Mouse (Mus musculus) left cerebral cortex, adult 9 months (tissue): ENCODE measurements around the gene Tmem9b.

Source experiments
- DNase-seq, 2 experiments: peaks; one replicate each; pipeline ENCODE4 v3.0.0; 2022; ENCODE audit warnings: low spot score in 2 of 2

Gene Tmem9b

DNA sequence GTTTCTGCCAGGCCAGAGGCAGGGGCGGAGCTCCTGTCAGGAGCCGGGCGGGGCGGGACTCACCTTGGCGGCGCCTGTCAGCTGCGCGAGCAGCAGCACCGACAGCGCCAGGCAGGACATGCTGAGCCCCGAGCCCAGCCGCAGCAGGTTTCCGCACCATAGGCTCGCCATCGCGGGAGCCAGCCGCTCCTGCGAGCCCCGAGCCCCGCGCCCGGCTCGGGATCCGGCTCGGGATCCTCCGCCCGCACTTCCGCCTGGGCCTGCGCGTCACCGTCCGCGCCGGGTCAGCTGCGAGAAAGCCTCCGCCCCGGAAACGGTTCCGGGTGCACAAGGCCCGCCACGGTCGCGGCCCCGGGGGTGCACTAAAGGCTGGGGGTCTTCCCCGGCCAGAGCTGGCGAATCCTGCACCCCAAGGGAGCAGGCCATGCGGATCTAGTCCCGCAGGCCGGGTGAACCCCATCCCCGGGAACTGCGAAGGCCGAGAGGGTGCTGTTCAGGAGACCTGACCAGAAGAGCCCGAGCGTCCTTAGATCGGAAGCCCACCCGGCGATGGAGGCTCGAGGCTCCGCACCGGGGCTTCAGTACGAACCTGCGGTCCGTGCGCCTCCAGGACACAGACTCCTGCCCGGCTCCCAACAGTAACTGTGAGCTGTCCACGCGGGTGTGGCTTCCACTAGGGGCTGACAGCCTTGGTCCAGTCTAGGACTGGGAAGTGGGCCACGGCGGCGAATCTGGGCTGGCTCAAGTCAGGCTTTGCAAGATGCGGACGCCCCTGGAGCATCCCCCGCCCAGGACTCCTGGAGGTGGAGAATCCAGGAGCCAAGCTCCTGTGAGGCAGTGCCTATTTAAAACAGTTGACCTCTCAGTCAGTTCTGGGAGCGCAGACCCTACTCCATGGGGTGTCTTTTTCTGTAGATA lies at the start of gene Tmem9b:
Tmem9b (minus strand) TSS at position 868 of the 918 bp plus-strand sequence.
- peak; percentile 20 to 72 for DNase-seq

DNA sequence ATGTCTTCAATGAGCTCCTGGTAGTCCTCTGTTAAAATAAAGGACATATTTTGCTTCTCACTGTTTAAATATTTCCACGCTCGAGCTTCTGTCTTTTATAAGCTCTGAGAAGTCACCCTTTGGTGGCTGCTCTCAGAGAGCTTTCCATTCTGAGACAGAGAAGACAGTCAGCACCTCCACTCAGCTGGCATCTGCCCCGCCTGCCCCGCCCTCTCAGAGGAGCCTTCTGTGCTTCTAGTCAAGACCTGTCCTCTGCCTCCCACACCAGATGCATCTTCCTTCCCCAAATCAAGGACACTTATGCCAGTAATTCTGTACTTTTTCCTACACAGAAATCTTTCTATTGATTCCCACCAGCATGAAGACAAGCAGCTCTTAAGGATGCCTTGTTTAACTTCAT lies 48.0 kb upstream of the Tmem9b start:
- peak in 1 of 2 experiments; percentile 36 for DNase-seq

DNA sequence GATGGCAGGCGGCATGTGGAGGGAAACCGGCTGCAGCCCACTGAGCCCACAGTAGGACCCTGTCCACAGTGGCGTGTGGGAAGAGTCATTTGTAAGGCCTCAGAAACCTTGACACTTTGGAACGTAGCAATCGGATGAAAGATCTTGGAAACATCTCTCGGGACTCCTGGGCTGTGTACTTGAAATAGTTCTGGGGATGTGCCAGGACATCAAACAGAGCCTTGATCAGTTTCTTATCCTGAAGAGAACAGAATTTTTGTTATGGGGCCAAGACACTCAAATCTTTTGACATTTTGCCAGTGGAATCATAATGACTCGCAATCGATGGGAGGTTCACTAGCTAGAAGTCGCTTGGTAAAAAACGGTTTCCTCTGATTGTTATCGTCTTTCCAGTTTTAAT lies 46.5 kb upstream of the Tmem9b start:
- DNase-seq = no peak

DNA sequence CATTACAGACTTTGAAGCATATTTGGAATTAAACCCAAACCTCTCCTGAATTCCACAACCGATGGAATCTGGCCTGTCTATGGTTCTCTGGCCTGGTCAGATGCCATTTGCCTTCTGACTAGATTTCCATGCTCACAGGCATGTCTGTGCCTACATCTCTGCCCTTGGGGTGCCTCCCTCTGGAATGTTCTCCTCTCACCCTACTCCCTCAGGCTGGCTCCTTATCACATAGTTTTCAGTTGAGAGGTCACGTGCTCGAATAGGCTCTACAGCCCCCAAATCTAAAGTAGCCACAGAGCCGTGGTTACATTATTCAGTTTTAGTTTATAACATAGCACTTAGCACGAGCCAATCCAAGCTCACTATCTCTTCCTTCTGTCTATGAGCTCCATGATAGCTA lies 42.9 kb upstream of the Tmem9b start:
- DNase-seq = no peak

DNA sequence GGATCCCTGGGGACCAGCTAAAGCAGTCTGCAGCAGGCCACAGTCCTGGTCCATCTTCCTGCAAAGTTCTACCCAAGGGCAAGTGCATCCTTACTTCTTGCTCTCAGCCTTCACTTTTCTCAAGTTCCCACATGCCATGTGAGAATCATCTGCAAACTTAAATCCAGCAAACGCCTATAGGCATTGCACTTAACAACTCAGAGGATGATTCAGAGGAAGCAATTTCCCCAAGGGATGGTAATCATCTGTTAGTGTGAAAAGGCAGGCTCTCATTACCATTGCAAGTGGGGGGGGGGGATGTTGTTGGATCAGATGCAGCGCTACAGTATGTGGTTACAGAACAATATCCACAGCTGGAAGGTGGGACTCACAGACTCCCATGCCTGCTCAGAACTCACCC lies 41.9 kb upstream of the Tmem9b start:
- no peak for DNase-seq

DNA sequence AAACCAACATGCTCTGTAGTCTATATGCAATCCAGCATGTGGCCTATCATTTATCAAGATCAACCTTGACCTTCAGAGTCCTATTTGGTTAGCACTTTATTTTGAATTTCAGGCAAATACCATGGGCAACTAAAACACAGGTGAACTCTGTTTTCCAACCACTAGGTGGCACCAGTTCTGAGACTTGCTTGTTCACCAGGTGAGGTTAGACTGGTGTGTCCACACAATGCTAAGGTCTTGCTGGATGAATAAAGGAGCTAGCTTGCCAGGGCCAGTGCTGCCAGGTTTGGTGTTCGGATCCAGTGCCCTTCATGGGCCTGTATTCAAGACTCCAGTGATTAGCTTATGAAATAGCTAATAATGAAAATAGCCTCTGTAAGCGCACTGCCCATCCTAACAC lies 40.1 kb upstream of the Tmem9b start:
- peak in 1 of 2 experiments; percentile 74 for DNase-seq

DNA sequence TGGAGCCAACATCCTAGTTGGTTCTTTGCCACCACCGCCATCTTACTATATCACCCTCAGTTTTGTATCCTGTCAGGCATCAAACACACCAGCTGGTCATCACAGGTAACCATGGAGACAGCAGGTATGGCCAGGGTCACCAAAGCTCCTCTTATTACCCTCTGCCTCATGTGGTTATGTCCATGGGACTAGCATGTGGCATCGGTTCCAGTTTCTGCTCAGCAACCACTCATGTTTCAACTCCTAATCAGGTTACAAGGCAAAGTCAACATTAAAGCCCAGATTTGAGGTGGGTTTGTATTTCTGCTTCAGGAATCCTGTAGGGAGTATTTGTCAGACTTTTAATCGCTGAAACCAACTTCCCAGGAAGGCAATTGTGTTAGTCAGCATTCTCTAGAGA lies 38.1 kb upstream of the Tmem9b start:
- no peak for DNase-seq

DNA sequence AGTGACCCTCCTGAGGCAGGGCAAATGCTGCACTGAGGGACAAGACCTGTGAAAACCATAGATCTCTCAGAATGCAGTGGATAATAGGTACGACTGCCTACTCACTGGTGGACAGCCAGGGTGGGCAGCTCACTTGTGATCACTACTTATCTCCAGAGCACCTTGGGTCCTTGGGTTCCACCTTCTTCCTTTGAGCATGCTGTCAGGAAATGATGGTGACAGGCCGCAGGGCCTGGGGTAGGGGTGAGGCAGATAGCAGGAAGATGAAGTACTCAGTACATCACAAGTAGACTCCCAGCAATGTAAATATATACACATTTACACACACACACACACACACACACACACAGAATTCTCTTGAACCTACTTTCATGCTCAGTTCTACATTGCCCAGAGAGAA lies 35.2 kb upstream of the Tmem9b start:
- DNase-seq = no peak

DNA sequence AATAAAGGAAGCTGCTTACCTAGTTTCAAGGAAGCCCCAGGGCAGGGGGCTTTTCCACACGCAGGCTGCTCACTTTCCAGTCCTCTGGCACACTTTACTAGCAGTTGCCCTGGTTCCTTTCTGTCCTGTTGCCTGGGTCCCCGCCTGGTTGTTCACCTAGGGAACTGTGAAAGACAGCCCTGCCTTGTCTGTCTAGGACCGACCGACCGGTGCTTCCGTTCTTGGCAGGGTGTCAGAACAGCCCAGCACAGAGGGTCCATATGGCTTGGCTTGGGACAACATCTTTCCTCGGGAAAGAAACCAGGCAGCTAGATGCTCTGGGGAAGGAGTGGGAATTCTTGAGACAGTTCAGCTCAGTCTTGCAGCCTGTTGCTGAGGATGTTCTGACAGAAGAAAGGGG lies 30.6 kb upstream of the Tmem9b start:
- no peak for DNase-seq

DNA sequence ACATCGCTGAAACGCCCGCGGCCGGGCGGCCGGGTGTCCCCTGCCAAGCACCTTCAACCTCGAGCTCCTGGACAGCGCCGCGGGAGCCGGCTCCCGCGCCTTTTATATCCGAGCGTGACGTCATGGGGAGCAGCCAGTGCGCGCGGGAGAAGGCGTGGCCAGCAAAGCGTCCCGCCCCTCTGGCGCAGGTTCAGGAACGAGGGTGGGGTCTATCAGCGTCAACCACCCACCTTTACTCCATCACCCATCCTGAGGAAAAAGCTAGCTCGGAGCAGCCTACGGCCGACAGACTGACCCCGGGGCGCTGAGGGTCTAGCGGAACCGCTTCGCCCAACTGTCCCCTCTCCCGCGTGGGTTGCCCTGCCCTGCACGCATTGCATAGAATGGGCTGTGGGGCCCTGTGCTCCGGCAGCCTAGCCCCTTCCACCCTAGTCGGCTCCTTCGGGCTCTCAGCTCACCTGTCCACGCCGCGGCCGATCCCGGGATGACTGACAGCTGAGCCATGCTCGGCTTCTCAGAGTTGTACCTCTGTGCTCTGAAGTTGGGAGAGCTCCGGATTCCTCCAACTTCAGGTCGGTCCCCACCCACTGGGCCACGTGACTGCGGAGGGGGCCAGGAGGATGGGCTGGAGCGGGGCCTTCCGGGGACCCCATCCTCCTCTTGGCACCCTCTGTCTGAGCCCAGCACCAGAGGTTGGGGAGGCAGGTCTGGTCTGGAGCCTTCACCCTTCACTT lies 29.0 kb upstream of the Tmem9b start, which contains the start of gene Nrip3:
Nrip3 (minus strand) TSS at position 556 of the 734 bp plus-strand sequence.
- peak; percentile 30 to 61 for DNase-seq

DNA sequence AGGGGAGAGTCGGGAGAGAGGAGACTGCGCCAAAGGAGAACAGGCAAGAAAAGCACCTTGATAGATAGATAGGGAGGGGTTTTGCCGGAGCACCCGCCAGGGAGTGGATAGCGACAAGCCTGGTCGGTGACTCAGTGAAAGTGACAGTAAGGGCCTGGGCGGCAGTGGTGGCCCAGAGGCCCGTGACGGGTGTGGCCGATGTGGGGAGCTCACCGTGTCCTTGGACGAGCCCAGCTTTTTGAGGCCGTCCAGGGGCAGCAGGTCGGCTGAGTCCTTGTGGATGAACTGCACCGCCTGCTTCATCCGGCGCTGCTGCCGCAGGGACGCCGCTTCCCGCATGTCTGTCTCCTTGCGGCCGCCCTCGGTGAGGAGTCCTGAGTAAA lies 28.4 kb upstream of the Tmem9b start:
- no peak for DNase-seq

DNA sequence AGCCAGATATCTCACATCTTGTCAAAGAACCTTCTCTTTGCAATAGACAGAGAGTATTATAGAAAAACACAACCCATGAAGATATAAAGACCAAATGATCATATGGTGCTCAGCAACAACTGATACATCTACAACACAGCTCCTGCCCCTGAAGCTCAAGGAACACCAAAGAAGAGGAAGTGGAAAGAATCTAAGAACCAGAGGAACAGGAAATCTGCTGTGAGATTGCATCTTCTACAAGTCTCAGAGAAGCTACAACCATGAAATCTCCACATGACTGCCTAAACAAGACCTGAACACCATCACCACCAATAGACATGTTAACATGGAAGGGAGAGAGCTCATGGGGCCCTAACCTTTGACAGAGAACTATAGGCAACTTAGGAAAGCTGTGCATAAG lies 19.6 kb upstream of the Tmem9b start:
- no peak for DNase-seq

DNA sequence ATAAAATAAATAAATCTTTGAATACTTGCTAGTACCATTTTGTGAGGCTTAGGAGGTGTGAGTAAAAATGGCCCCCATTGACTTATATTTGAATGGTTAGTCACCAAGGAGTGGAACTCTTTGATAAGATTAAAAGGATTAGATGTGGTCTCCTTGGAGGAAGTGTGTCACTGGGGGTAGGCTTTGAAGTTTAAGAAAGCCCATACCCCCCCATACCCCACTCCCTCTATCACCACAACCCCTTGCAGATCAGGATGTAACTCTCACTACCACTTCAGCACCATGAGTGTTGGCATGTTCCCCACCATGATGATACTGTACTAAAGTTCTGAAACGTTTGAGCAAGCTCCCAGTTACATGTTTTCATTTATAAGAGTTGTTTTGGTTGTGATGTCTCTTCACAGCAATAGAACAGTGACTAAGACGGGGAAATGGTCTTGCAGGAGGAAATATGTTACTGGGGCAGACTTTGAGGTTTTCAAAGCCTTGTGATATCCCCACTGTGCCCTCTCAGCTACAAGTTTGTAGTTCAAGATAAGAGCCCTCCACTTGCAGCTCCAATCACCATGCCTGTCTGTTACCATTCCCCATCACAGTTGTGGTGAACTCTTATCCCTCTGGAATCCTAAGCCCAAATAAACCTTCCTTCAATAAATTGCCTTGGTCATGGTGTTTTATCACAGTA lies 16.2 kb upstream of the Tmem9b start:
- no peak for DNase-seq

DNA sequence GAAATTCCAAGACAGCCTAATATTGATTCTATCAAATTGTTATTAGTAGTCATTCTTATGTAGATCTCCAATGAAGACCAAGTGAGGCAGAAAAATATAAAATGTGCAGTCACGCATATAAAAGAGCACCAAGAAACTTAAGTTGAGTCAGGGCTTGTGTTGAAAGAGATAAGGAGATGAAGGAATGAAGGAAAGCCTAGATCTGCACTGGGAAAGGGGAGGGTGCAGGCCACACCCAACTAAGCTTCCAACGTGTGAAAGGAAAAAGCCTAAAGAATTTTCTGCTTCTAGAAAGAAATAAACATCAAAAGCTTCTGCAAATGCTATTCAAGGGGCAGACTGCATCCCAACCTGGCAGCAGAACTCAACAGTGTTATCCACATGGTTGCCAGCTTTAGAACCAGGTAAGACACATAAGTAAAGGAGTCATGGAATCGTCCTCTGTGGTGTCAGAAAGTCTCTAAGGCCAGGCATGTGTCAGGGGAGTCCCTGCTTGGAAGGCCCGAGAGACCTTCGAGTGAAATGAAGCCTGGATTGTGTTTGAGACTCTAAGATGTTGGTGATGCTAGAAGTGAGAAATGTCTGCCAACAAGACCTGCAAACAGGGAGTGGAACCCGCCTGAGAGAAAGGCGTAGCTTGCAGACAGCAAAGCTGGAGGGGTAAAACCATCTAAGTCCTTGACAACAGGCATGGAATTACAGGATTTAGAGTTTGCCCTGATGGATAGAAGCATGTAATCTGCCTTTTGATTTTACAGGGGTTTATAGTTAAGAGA lies 15.1 kb upstream of the Tmem9b start:
- DNase-seq = no peak

DNA sequence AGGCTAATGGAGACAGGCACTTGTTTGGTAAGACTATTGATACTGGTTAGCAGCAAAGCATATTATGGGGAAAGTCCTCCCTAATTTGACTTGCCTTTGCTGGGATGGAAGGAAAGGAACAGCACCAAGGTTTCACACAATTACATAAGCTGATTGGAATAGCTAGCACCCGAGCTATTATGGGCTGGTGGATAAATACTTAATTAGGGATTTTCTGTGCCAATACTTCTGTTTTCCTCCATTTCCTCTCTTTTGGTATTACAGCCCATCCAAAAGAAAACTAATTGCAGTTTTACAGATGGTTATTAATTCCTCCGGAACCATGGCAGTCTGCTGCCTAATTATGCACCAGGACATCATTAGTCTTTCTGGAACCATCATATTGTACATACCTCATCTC lies 11.3 kb upstream of the Tmem9b start:
- DNase-seq = no peak

DNA sequence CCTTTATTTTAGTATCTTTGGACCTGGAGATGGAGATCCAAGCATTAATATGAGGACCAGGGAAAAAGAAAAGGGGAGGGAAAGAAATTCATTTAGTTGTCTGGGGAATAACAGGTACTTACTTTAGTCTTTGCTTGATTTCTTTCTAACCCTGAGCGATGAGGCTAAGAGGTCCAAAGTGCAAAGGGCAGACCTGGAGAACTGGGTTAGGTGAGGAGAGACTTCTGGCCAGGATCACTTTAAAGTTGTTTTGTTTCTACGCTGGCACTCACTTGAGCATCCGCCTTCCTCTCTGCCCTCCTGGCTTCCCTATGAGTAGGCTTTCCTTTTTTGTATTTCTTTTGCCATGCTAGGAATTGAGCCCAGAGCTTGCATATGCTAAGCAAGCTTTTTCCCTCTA lies 3.6 kb upstream of the Tmem9b start:
- DNase-seq = no peak

DNA sequence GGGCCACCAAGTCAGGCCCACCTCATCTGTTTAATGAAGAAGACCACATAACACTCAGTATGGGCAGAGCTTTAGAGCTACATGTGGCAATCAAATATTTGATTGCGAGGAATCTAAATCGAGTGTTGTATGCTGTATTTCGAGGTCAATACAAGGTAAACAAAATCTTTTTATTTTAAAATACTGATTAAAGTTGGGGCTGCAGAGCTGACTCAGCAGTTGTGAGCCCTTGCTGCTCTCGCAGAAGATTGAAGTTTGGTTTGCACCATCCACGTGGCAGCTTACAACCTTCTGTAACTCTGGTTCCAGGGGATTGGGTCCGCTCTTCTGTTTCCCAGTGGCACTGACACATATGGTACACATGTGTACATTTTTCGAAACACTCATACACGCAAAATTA lies 1.4 kb upstream of the Tmem9b start:
- DNase-seq = no peak

DNA sequence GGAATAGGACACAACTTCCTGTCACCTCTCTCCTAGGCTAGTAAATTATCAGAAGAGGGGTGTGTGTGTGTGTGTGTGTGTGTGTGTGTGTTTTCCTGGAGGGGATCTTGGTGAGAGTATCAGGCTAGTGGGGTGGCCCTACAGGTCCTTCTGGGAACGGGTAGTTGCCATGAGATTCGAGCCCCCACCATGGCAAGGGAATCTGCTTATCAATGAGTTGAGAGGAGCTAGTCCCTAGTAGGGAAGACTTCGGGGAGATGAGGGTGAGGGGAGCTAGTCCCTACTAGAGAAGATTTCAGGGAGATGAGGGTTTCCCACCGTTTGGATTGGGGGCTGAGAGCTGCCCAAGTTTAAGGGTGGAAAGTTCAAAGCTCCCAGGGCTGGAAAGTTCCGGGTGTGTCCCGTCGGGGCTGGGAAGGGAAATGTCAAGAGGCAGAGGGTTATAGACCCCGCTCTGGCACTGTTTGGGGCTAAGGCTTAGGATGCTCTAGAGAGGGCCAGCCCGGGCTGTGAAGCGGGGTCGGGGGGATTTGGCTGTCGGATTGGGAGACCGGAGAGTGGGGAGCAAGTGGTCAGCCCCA lies 1.2 kb downstream of the Tmem9b start:
- DNase-seq = no peak

DNA sequence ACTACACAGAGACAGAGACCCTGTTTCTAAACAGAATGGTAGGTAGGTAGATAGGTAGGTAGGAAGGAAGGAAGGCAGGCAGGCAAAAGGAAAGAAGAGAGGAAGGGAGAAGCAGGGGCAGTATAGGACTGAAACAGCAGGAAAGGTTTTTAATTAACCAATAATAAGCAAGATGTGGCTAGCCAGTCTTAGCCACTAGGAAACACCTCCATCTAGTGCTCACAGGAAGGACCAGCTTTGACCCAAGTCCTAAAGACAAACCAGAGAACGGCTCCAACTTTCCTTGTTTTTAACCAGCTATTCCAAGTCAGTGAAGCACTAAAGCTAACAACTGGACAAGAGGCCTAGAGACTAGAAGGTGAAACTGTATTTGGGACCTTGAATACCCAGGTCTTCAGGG lies 4.9 kb downstream of the Tmem9b start:
- DNase-seq = no peak

DNA sequence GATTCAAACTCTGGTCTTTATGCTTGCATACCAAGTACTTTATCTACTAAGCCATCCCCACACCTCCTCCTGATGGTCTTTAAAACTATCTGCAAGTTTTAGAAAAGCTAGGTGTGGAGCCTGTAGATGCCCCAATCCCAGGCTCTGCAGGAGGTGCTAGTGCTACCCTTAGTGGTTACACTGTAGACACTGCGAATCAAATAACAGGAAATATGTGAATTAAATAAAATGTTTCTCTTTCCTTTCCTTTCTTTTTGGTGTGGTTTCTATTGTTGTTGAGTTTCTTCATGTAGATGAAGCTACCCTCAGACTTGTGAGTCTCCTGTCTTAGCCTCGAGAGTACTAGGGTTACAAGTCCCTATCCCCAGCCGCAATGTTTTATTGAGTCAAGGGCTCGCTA lies 11.0 kb downstream of the Tmem9b start:
- no peak for DNase-seq

DNA sequence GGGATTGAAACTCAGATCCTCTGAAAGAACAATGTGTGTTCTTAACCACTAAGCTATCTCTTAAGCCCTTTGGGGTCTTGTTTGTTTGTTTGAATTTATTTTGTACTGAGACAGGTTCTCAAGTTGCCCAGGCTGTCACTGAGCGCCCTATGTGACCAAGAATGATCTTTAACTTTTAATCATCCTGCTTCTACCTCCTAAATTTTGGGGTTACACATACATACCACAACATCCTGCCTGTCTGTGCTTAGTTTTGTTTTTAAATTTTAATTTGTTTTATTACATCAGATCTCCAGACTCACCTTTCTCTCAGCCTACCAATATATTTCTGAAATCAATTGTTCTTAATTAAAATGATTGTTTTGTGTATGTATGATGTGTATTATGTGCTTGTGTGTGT lies 11.6 kb downstream of the Tmem9b start:
- no peak for DNase-seq
